In the genomic region with DNA sequence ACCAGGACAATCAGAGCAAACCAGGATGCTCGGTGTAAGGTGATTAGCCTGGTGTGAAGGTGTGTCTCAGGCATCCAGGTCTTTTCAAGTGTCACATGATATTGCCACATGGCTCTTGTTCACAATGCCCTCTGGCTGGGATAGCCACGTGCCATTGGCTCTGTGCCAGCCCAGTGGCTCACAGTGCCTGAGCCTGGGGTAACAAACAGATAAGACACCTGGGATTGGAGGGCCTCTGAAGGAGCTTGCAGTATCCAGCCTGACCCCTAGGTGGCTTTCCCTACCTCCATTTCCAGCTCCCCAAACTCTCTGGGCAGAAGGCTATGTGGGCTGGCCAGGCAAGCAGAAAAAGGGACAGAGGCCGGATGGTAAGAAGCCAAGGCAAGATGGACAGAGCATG, we compare ENCODE assay signal across 8 mouse cellular contexts. TPM values are rescaled to one million over a fixed set of nuclear protein-coding genes. Genes with fewer than 3 reads are reported as not detected.
DNase-seq lines count a peak whose midpoint lies in the region; ATAC-seq and TF ChIP-seq lines count a peak whose summit lies in the region.

No protein-coding gene starts in this region.

- no peak overlapping the region for H3K9ac ChIP-seq in heart, adult 2 months (ENCODE audit: low read depth, low read length)
- H3K9ac ChIP-seq in limb, embryonic 15.5 days, result no peak overlapping the region

- peak; percentile 67 for TF ChIP-seq CTCF in heart, adult 2 months (IDR thresholded peaks at IDR 0.05)
- peak; percentile 76 for TF ChIP-seq CTCF in cerebellum, adult 2 months (IDR thresholded peaks at IDR 0.05; ENCODE audit: borderline replicate concordance, insufficient read depth, low read depth, low read length)

- intact Hi-C loops in heart, adult 2 months (cut with DNase I), result no loop called here

- no peak overlapping the region for H3K27ac ChIP-seq in heart, adult 2 months
- H3K27ac ChIP-seq in cerebellum, adult 2 months (ENCODE audit: insufficient read depth, low read length), result peak overlapping the region; percentile 99
- H3K27ac ChIP-seq in hindbrain, embryonic 10.5 days, result no peak overlapping the region
- no peak overlapping the region for H3K27ac ChIP-seq in limb, embryonic 15.5 days

- no peak for TF ChIP-seq POLR2A in heart, adult 2 months (IDR thresholded peaks at IDR 0.05; ENCODE audit: insufficient read depth, low read depth, low read length)
- TF ChIP-seq POLR2A in cerebellum, adult 2 months (IDR thresholded peaks at IDR 0.05; ENCODE audit: borderline replicate concordance, insufficient read depth, low read length), result no peak

- H3K4me3 ChIP-seq in heart, adult 2 months, result no peak overlapping the region
- H3K4me3 ChIP-seq in cerebellum, adult 2 months (replicated peaks; ENCODE audit: insufficient read depth, low read depth, low read length), result peak overlapping the region; percentile 11
- no peak overlapping the region for H3K4me3 ChIP-seq in hindbrain, embryonic 10.5 days
- no peak overlapping the region for H3K4me3 ChIP-seq in limb, embryonic 15.5 days

- WGBS in heart, adult 2 months, result 36% methylated on average over 3 of the region's 3 CpGs
- WGBS in cerebellum, adult 2 months, result 7% methylated on average over 3 of the region's 3 CpGs
- 53% methylated on average over 3 of the region's 3 CpGs for WGBS in hindbrain, embryonic 10.5 days
- 36% methylated on average over 3 of the region's 3 CpGs for WGBS in limb, embryonic 15.5 days

- ATAC-seq in limb, embryonic 15.5 days (ENCODE audit: insufficient number of reproducible peaks, low FRiP score, low TSS enrichment, low read depth), result peak; percentile 12; the same call in 1 of the 2 replicates

- no peak for DNase-seq in heart, adult 2 months
- no peak for DNase-seq in heart, adult 11 months
- DNase-seq in ES-CJ7 (ENCODE audit: low read depth, low spot score), result peak; percentile 81
- peak; percentile 77 to 82 for DNase-seq in cerebellum, adult 2 months
- peak; percentile 48 for DNase-seq in hindbrain, embryonic 10.5 days (ENCODE audit: low spot score)
- DNase-seq in thymus, postnatal 25 days, result peak; percentile 6
- no peak for DNase-seq in layer of hippocampus, adult 9-10 months (ENCODE audit: low spot score)

- no peaks in the 10 kb centered on the region for H3K36me3 ChIP-seq in heart, adult 2 months (ENCODE audit: control insufficient read depth, insufficient read depth, low read length)
- no peaks in the 10 kb centered on the region for H3K36me3 ChIP-seq in hindbrain, embryonic 10.5 days
- H3K36me3 ChIP-seq in limb, embryonic 15.5 days, result no peaks in the 10 kb centered on the region

- H3K79me2 ChIP-seq in heart, adult 2 months (replicated peaks; ENCODE audit: control insufficient read depth, insufficient read depth, low read length), result no peaks in the 10 kb centered on the region

- TF ChIP-seq EP300 in heart, adult 2 months (IDR thresholded peaks at IDR 0.05; ENCODE audit: insufficient read depth, low read depth, low read length), result no peak

- H3K4me1 ChIP-seq in heart, adult 2 months (ENCODE audit: control insufficient read depth, insufficient read depth, low read length), result no peaks in the 10 kb centered on the region
- H3K4me1 ChIP-seq in cerebellum, adult 2 months (ENCODE audit: control insufficient read depth, insufficient read depth, low read length), result peaks cover 71% of the 10 kb centered on the region
- H3K4me1 ChIP-seq in hindbrain, embryonic 10.5 days (replicated peaks), result peaks cover 11% of the 10 kb centered on the region
- 0 out of 2 replicates have a peak, but pooled peaks cover 3% of the 10 kb centered on the region for H3K4me1 ChIP-seq in limb, embryonic 15.5 days

- H3K4me2 ChIP-seq in limb, embryonic 15.5 days, result no peak overlapping the region

- no peaks in the 10 kb centered on the region for H3K27me3 ChIP-seq in heart, adult 2 months (ENCODE audit: control insufficient read depth, insufficient read depth, low read length)
- H3K27me3 ChIP-seq in cerebellum, adult 2 months (ENCODE audit: control insufficient read depth, insufficient read depth, low read length), result no peaks in the 10 kb centered on the region
- H3K27me3 ChIP-seq in hindbrain, embryonic 10.5 days (ENCODE audit: insufficient read depth, poor library complexity, severe bottlenecking), result no peaks in the 10 kb centered on the region
- no peaks in the 10 kb centered on the region for H3K27me3 ChIP-seq in limb, embryonic 15.5 days

- H3K9me3 ChIP-seq in hindbrain, embryonic 10.5 days, result no peaks in the 10 kb centered on the region
- H3K9me3 ChIP-seq in limb, embryonic 15.5 days, result no peaks in the 10 kb centered on the region

RNA-seq across cellular contexts. Expression of gene Pgbd5, which starts 35.6 kb away (rescaled TPM):
- total RNA-seq in heart, adult 2 months (2021), result under 1 TPM; 0.43 to 0.55 TPM
- polyA plus RNA-seq in heart, adult 2 months (2012; rRNA removed), result 0.82 and 0.98 TPM in 2 replicates
- polyA plus RNA-seq in cerebellum, adult 2 months (2012; rRNA removed), result 142 and 155 TPM in 2 replicates
- 2.5 and 2.7 TPM in 2 replicates for polyA plus RNA-seq in hindbrain, embryonic 10.5 days (2016; fragmentation: Nextera tagmentation; extraction: Ambion mirVana)
- polyA plus RNA-seq in limb, embryonic 15.5 days (2015; fragmentation: Nextera tagmentation; extraction: Ambion mirVana), result 2.2 and 2.3 TPM in 2 replicates

Comparison
In these comparisons a context has a peak if more than half of its experiments do, and no peak if none do; other contexts are left out.
1. DNase-seq: peak in ES-CJ7 (single experiment), cerebellum, adult 2 months (2 of 2), hindbrain, embryonic 10.5 days (single experiment) and thymus, postnatal 25 days (single experiment); none in heart, adult 2 months (0 of 2), heart, adult 11 months (single experiment) and layer of hippocampus, adult 9-10 months (single experiment).
2. RNA of gene Pgbd5, which starts 35.6 kb away (polyA plus RNA-seq): 142 to 155 TPM in cerebellum, adult 2 months; 2.5 to 2.7 TPM in hindbrain, embryonic 10.5 days, 2.2 to 2.3 TPM in limb, embryonic 15.5 days and 0.82 to 0.98 TPM in heart, adult 2 months; every median in the first group is over 10 times any median in the second.